In the genomic region with DNA sequence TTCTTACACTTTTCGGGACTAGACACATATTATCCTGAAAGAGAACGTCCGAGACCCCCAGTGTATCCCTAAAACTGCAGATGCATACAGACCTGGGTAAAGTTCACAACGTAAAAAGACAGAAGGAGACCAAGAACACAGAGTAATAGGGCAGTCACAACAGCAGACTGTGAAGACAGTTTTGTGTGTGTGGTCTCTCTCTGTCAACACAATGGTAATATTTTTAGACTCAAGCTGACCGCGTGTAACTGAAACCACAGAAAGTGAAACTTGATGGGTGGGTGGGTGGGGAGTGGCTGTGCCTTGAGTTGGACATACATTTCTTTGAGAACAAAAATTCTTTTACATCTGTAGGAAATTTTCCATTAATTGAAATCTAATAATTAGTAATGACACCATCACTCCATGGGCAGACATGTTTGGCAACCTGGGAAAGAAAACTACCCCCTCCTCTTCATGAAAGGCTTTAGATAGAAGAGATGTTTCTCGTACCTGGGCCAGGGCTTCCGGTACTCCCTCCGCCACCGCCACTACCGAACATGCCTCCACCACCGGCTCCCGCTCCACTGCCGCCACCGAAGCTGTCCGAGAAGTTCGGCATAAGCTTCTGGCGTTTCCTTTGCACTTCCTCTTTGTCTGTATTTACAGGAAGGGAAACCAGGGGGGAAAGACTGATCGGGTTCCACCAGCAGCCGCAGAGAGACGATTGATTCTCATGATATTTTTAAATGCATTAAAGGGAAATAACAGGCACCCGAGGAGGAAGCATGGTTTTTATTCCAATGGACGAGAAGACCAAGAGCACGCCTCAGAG, we compare ENCODE assay signal across 8 mouse cellular contexts.
A peak's percentile ranks its signal among the peaks of the same experiment; 100 is the strongest.
DNase-seq lines count a peak whose midpoint lies in the region; ATAC-seq lines count a peak whose summit lies in the region.

No protein-coding gene starts in this region.

- no peak for ATAC-seq in forebrain, embryonic 15.5 days (replicated peaks)

- H3K4me3 ChIP-seq in forebrain, embryonic 15.5 days = no peak overlapping the region

- no peak overlapping the region for H3K4me2 ChIP-seq in forebrain, embryonic 15.5 days (replicated peaks)

- H3K9ac ChIP-seq in forebrain, embryonic 15.5 days (replicated peaks) = no peak overlapping the region

- no peak overlapping the region for H3K27ac ChIP-seq in forebrain, embryonic 15.5 days (replicated peaks)

- peaks cover 7% of the 10 kb centered on the region; the same call in 1 of the 2 replicates for H3K36me3 ChIP-seq in forebrain, embryonic 15.5 days

- H3K9me3 ChIP-seq in forebrain, embryonic 15.5 days = no peaks in the 10 kb centered on the region

- WGBS in forebrain, embryonic 15.5 days = 95% methylated on average over 24 of the region's 24 CpGs

- intact Hi-C loops in left cerebral cortex, postnatal 14 days (cut with DNase I) = no loop called here

- DNase-seq in adrenal gland, postnatal 14 days = peak; percentile 27
- no peak for DNase-seq in adrenal gland, adult 8-10 months
- peak; percentile 58 for DNase-seq in heart, adult 8-10 months (ENCODE audit: low spot score)
- peak; percentile 39 to 44 for DNase-seq in lung, adult 18-20 months
- peak; percentile 43 to 61 for DNase-seq in spleen, postnatal 10 days (ENCODE audit: low spot score in 2 of 2)
- DNase-seq in left cerebral cortex, postnatal 14 days (ENCODE audit: low spot score in 2 of 2) = no peak
- DNase-seq in urinary bladder, postnatal 4 days (ENCODE audit: low spot score in 2 of 2) = no peak

- no peaks in the 10 kb centered on the region for H3K27me3 ChIP-seq in forebrain, embryonic 15.5 days

- H3K4me1 ChIP-seq in forebrain, embryonic 15.5 days = 0 out of 2 replicates have a peak, but pooled peaks cover 9% of the 10 kb centered on the region

Comparison
In these comparisons a context has a peak if more than half of its experiments do, and no peak if none do; other contexts are left out.
1. DNase-seq: peak in adrenal gland, postnatal 14 days (single experiment), heart, adult 8-10 months (single experiment), lung, adult 18-20 months (2 of 2) and spleen, postnatal 10 days (2 of 2); none in adrenal gland, adult 8-10 months (single experiment), left cerebral cortex, postnatal 14 days (0 of 2) and urinary bladder, postnatal 4 days (0 of 2).